Mouse (Mus musculus): Measurements from ENCODE around the gene Cdca7. TPM values are rescaled to one million over a fixed set of nuclear protein-coding genes. Genes with fewer than 3 reads are reported as not detected.

Cdca7 gene
- polyA plus RNA-seq, 1 experiment from 2014 or later, result 228 TPM

GRCm38 (mm10) chr2:72529358-72530319, 53.7 kb downstream of the Cdca7 start:
- 9% methylated on average over 25 of the region's 25 CpGs for WGBS
- Histone ChIP-seq H3K9me3 (no peaks in the 10 kb centered on the region), H3K27ac (peak overlapping the region; percentile 42), H3K36me3 (replicated peaks) (no peaks in the 10 kb centered on the region), H3K4me3 (replicated peaks) (peak overlapping the region; percentile 27), H3K27me3 (peaks cover 19% of the 10 kb centered on the region), H3K4me2 (peak overlapping the region; percentile 49), H3K9ac (no peak overlapping the region), H3K4me1 (peaks cover 19% of the 10 kb centered on the region)
- ATAC-seq (ENCODE audit: low FRiP score), result peak; percentile 57; the same call in 1 of the 2 replicates

GRCm38 (mm10) chr2:72535889-72536288, 59.9 kb downstream of the Cdca7 start:
- Histone ChIP-seq H3K4me2 (no peak overlapping the region), H3K27ac (no peak overlapping the region), H3K36me3 (replicated peaks) (no peaks in the 10 kb centered on the region), H3K27me3 (peaks cover 8% of the 10 kb centered on the region), H3K9me3 (no peaks in the 10 kb centered on the region), H3K9ac (no peak overlapping the region), H3K4me1 (no peaks in the 10 kb centered on the region), H3K4me3 (replicated peaks) (no peak overlapping the region)
- 59% methylated on average over 1 of the region's 1 CpGs for WGBS
- ATAC-seq (ENCODE audit: low FRiP score), result no peak

Other genes with a start within 250 kb of the Cdca7 start
- 7.0 and 7.1 TPM in 2 replicates for gene Map3k20, start 190.5 kb upstream of the Cdca7 start, polyA plus RNA-seq (2016; fragmentation: Nextera tagmentation; extraction: Ambion mirVana)

All from forebrain, embryonic 12.5 days (tissue).